Mouse (Mus musculus) urinary bladder, postnatal 14 days (tissue): ENCODE measurements at regions not wholly inside any gene's neighbourhood (a gene's known extent, or its start where the extent isn't known, plus 50 kb on each side); places are given as distances from the start of the nearest gene placed in this dataset.

Source experiments
- DNase-seq: peaks from one replicate; pipeline ENCODE4 v3.0.0; 2021; ENCODE audit warnings: low spot score

GRCm38 (mm10) chr4:7142781-7143180, 1096.1 kb downstream of the Car8 start:
- no peak for DNase-seq

GRCm38 (mm10) chr4:7112159-7112558, 1126.7 kb downstream of the Car8 start:
- no peak for DNase-seq

GRCm38 (mm10) chr4:7092957-7093356, 1145.9 kb downstream of the Car8 start:
- DNase-seq = no peak

- DNase-seq = no peak
Measured at GRCm38 (mm10) chr4:7091201-7091814, 1147.5 kb downstream of the Car8 start.
